Mouse (Mus musculus) hindbrain, embryonic 13.5 days (tissue): ENCODE measurements around the gene Gm4131. TPM values are rescaled to one million over a fixed set of nuclear protein-coding genes. Genes with fewer than 3 reads are reported as not detected.

Source experiments
- ATAC-seq: fragments of 200-750 bp; cut with Nextera tagmentation; 2 replicates; pipeline ENCODE4 v1.8.0; 2017; ENCODE audit warnings: moderate TSS enrichment; ENCODE audit not compliant: low FRiP score
- H3K27ac ChIP-seq: fragments of 300-500 bp; sonication (generic); 2 replicates; pipeline ENCODE4 v1.5.1; 2015; ENCODE audit warnings: inconsistent platforms, mild to moderate bottlenecking, moderate library complexity
- H3K27me3 ChIP-seq: fragments of 300-500 bp; sonication (generic); 2 replicates; pipeline ENCODE4 v1.6.1; 2015; ENCODE audit warnings: mild to moderate bottlenecking, inconsistent platforms
- H3K36me3 ChIP-seq: fragments of 300-500 bp; sonication (generic); 2 replicates; pipeline ENCODE4 v1.6.1; 2015; ENCODE audit warnings: mild to moderate bottlenecking, inconsistent platforms
- H3K4me1 ChIP-seq: fragments of 300-500 bp; sonication (generic); replicated peaks from 2 replicates; pipeline ENCODE4 v1.6.1; 2015; ENCODE audit warnings: inconsistent platforms
- H3K4me2 ChIP-seq: fragments of 300-500 bp; sonication (generic); 2 replicates; pipeline ENCODE4 v1.6.1; 2015; ENCODE audit warnings: inconsistent platforms, mild to moderate bottlenecking, moderate library complexity
- H3K4me3 ChIP-seq: fragments of 300-500 bp; sonication (generic); 2 replicates; pipeline ENCODE4 v1.5.1; 2015; ENCODE audit warnings: mild to moderate bottlenecking, inconsistent platforms
- H3K9ac ChIP-seq: fragments of 300-500 bp; sonication (generic); 2 replicates; pipeline ENCODE4 v1.6.1; 2015; ENCODE audit warnings: mild to moderate bottlenecking, inconsistent platforms
- H3K9me3 ChIP-seq: fragments of 300-500 bp; sonication (generic); 2 replicates; pipeline ENCODE4 v1.6.1; 2016; ENCODE audit warnings: inconsistent platforms
- whole genome bisulfite sequencing: fragments of 180-500 bp; shearing (Covaris S2); methylation state at CpG from one replicate; pipeline ENCODE4 v1.1.7; 2015; 5-methylcytosine and 5-hydroxymethylcytosine counted together
- polyA plus RNA-seq: library from polyadenylated mRNA; unstranded; fragments of >200 nt; fragmentation: Nextera tagmentation; extraction: Ambion mirVana; gene quantifications from 2 replicates; pipeline ENCODE4 v1.2.1, GENCODE M21; 2015

Gene Gm4131
- polyA plus RNA-seq, 1 experiment from 2014 or later: 0.30 TPM

GRCm38 (mm10) chr14:62546296-62546695 is 20.4 kb downstream of the Gm4131 start:
- ATAC-seq: no peak
- Histone ChIP-seq H3K27ac (no peak overlapping the region), H3K9me3 (no peaks in the 10 kb centered on the region), H3K4me2 (no peak overlapping the region), H3K36me3 (no peaks in the 10 kb centered on the region), H3K27me3 (no peaks in the 10 kb centered on the region), H3K4me1 (peaks cover 7% of the 10 kb centered on the region; the same call in 1 of the 2 replicates), H3K4me3 (no peak overlapping the region), H3K9ac (no peak overlapping the region)
- 84% methylated on average over 6 of the region's 6 CpGs for WGBS

GRCm38 (mm10) chr14:62541751-62542150 is 25.0 kb downstream of the Gm4131 start:
- no peak overlapping the region for H3K4me2 ChIP-seq
- no peak overlapping the region for H3K4me3 ChIP-seq
- no peak overlapping the region for H3K27ac ChIP-seq
- H3K27me3 ChIP-seq: no peaks in the 10 kb centered on the region
- no peaks in the 10 kb centered on the region for H3K9me3 ChIP-seq
- no peak overlapping the region for H3K9ac ChIP-seq
- H3K4me1 ChIP-seq: no peaks in the 10 kb centered on the region
- WGBS: 78% methylated on average over 1 of the region's 1 CpGs
- no peak for ATAC-seq
- no peaks in the 10 kb centered on the region for H3K36me3 ChIP-seq

GRCm38 (mm10) chr14:62539834-62540233 is 26.9 kb downstream of the Gm4131 start:
- no peak for ATAC-seq
- Histone ChIP-seq H3K36me3 (no peaks in the 10 kb centered on the region), H3K9ac (no peak overlapping the region), H3K9me3 (no peaks in the 10 kb centered on the region), H3K27me3 (no peaks in the 10 kb centered on the region), H3K4me2 (no peak overlapping the region), H3K4me3 (no peak overlapping the region), H3K4me1 (0 out of 2 replicates have a peak, but pooled peaks cover 3% of the 10 kb centered on the region), H3K27ac (no peak overlapping the region)
- 85% methylated on average over 3 of the region's 3 CpGs for WGBS

- H3K4me1 ChIP-seq: 0 out of 2 replicates have a peak, but pooled peaks cover 3% of the 10 kb centered on the region
- no peak overlapping the region for H3K27ac ChIP-seq
- no peak overlapping the region for H3K4me3 ChIP-seq
- WGBS: 73% methylated on average over 5 of the region's 5 CpGs
- ATAC-seq: no peak
- no peaks in the 10 kb centered on the region for H3K36me3 ChIP-seq
- H3K27me3 ChIP-seq: no peaks in the 10 kb centered on the region
- no peak overlapping the region for H3K4me2 ChIP-seq
- H3K9me3 ChIP-seq: no peaks in the 10 kb centered on the region
- H3K9ac ChIP-seq: no peak overlapping the region
These were observed 29.7 kb downstream of the Gm4131 start for GRCm38 (mm10) chr14:62536988-62537387.

- Histone ChIP-seq H3K9me3 (no peaks in the 10 kb centered on the region), H3K36me3 (no peaks in the 10 kb centered on the region), H3K4me3 (no peak overlapping the region), H3K27me3 (no peaks in the 10 kb centered on the region), H3K4me1 (0 out of 2 replicates have a peak, but pooled peaks cover 3% of the 10 kb centered on the region), H3K4me2 (no peak overlapping the region), H3K9ac (no peak overlapping the region), H3K27ac (no peak overlapping the region)
- no peak for ATAC-seq
- WGBS: 67% methylated on average over 5 of the region's 5 CpGs
These were observed 30.6 kb downstream of the Gm4131 start for GRCm38 (mm10) chr14:62536127-62536526.

GRCm38 (mm10) chr14:62530951-62531350 is 35.8 kb downstream of the Gm4131 start:
- H3K4me2 ChIP-seq: no peak overlapping the region
- no peaks in the 10 kb centered on the region for H3K27me3 ChIP-seq
- 0 out of 2 replicates have a peak, but pooled peaks cover under 1% of the 10 kb centered on the region for H3K4me1 ChIP-seq
- H3K9me3 ChIP-seq: no peaks in the 10 kb centered on the region
- H3K27ac ChIP-seq: no peak overlapping the region
- ATAC-seq: no peak
- 84% methylated on average over 2 of the region's 2 CpGs for WGBS
- no peaks in the 10 kb centered on the region for H3K36me3 ChIP-seq
- H3K9ac ChIP-seq: no peak overlapping the region
- H3K4me3 ChIP-seq: no peak overlapping the region

- Histone ChIP-seq H3K27me3 (no peaks in the 10 kb centered on the region), H3K4me2 (no peak overlapping the region), H3K9me3 (no peaks in the 10 kb centered on the region), H3K9ac (no peak overlapping the region), H3K27ac (no peak overlapping the region), H3K4me3 (no peak overlapping the region), H3K4me1 (no peaks in the 10 kb centered on the region), H3K36me3 (no peaks in the 10 kb centered on the region)
- WGBS: 67% methylated on average over 1 of the region's 1 CpGs
- no peak for ATAC-seq
These were observed 53.9 kb downstream of the Gm4131 start for GRCm38 (mm10) chr14:62512845-62513244.

GRCm38 (mm10) chr14:62509350-62509749 is 57.4 kb downstream of the Gm4131 start:
- Histone ChIP-seq H3K27me3 (no peaks in the 10 kb centered on the region), H3K4me2 (no peak overlapping the region), H3K4me3 (no peak overlapping the region), H3K36me3 (no peaks in the 10 kb centered on the region), H3K9me3 (no peaks in the 10 kb centered on the region), H3K4me1 (no peaks in the 10 kb centered on the region), H3K27ac (no peak overlapping the region), H3K9ac (no peak overlapping the region)
- ATAC-seq: no peak
- WGBS: 73% methylated on average over 3 of the region's 3 CpGs

- Histone ChIP-seq H3K9ac (no peak overlapping the region), H3K36me3 (no peaks in the 10 kb centered on the region), H3K9me3 (no peaks in the 10 kb centered on the region), H3K4me3 (no peak overlapping the region), H3K27ac (no peak overlapping the region), H3K4me1 (no peaks in the 10 kb centered on the region), H3K4me2 (no peak overlapping the region), H3K27me3 (no peaks in the 10 kb centered on the region)
- ATAC-seq: no peak
- 73% methylated on average over 3 of the region's 3 CpGs for WGBS
These were observed 60.5 kb downstream of the Gm4131 start for GRCm38 (mm10) chr14:62506261-62506660.

- ATAC-seq: no peak
- Histone ChIP-seq H3K27me3 (no peaks in the 10 kb centered on the region), H3K9me3 (no peaks in the 10 kb centered on the region), H3K27ac (no peak overlapping the region), H3K4me3 (no peak overlapping the region), H3K4me1 (0 out of 2 replicates have a peak, but pooled peaks cover 4% of the 10 kb centered on the region), H3K4me2 (no peak overlapping the region), H3K36me3 (no peaks in the 10 kb centered on the region), H3K9ac (no peak overlapping the region)
- WGBS: 88% methylated on average over 7 of the region's 7 CpGs
These were observed 69.3 kb downstream of the Gm4131 start for GRCm38 (mm10) chr14:62497391-62497790.

GRCm38 (mm10) chr14:62496501-62496900 is 70.2 kb downstream of the Gm4131 start:
- Histone ChIP-seq H3K27ac (no peak overlapping the region), H3K9ac (no peak overlapping the region), H3K4me3 (no peak overlapping the region), H3K27me3 (no peaks in the 10 kb centered on the region), H3K9me3 (no peaks in the 10 kb centered on the region), H3K4me2 (no peak overlapping the region), H3K4me1 (peaks cover 12% of the 10 kb centered on the region; the same call in 1 of the 2 replicates), H3K36me3 (no peaks in the 10 kb centered on the region)
- ATAC-seq: no peak
- 78% methylated on average over 1 of the region's 1 CpGs for WGBS

GRCm38 (mm10) chr14:62493456-62493855 is 73.3 kb downstream of the Gm4131 start:
- Histone ChIP-seq H3K36me3 (no peaks in the 10 kb centered on the region), H3K9me3 (no peaks in the 10 kb centered on the region), H3K4me3 (no peak overlapping the region), H3K4me2 (no peak overlapping the region), H3K4me1 (peaks cover 12% of the 10 kb centered on the region; the same call in 1 of the 2 replicates), H3K27ac (no peak overlapping the region), H3K27me3 (no peaks in the 10 kb centered on the region), H3K9ac (no peak overlapping the region)
- WGBS: 71% methylated on average over 5 of the region's 5 CpGs
- no peak for ATAC-seq

GRCm38 (mm10) chr14:62492196-62492850 is 74.4 kb downstream of the Gm4131 start:
- Histone ChIP-seq H3K27ac (no peak overlapping the region), H3K4me2 (0 out of 2 replicates have a peak overlapping the region, but pooled peaks have one; percentile 17), H3K4me3 (no peak overlapping the region), H3K36me3 (no peaks in the 10 kb centered on the region), H3K4me1 (peaks cover 12% of the 10 kb centered on the region; the same call in 1 of the 2 replicates), H3K27me3 (no peaks in the 10 kb centered on the region), H3K9ac (peak overlapping the region; percentile 24; the same call in 1 of the 2 replicates), H3K9me3 (no peaks in the 10 kb centered on the region)
- 35% methylated on average over 16 of the region's 16 CpGs for WGBS
- ATAC-seq: peak; percentile 88
